Mouse (Mus musculus) embryonic facial prominence, embryonic 14.5 days (tissue): ENCODE measurements around the gene Rxra. TPM values are rescaled to one million over a fixed set of nuclear protein-coding genes. Genes with fewer than 3 reads are reported as not detected.

Experiments
- ATAC-seq: fragments of 200-750 bp; cut with Nextera tagmentation; 2 replicates; pipeline ENCODE4 v1.8.0; 2017; ENCODE audit warnings: low read depth, moderate number of reproducible peaks, moderate TSS enrichment
- DNase-seq: peaks from one replicate; pipeline ENCODE4 v3.0.0-alpha.2; 2015; ENCODE audit warnings: low spot score
- H3K27ac ChIP-seq: fragments of 300-500 bp; sonication (generic); replicated peaks from 2 replicates; pipeline ENCODE4 v1.5.1; 2014; ENCODE audit warnings: low read depth, mild to moderate bottlenecking, low read length, moderate library complexity
- H3K27me3 ChIP-seq: fragments of 300-500 bp; sonication (generic); replicated peaks from 2 replicates; pipeline ENCODE4 v1.6.1; 2014; ENCODE audit warnings: low read length; ENCODE audit not compliant: control insufficient read depth, insufficient read depth
- H3K36me3 ChIP-seq: fragments of 300-500 bp; sonication (generic); 2 replicates; pipeline ENCODE4 v1.6.1; 2014; ENCODE audit warnings: low read length, mixed read lengths; ENCODE audit not compliant: control insufficient read depth, insufficient read depth
- H3K4me1 ChIP-seq: fragments of 300-500 bp; sonication (generic); 2 replicates; pipeline ENCODE4 v1.6.1; 2014; ENCODE audit warnings: antibody characterized with exemption, low read length; ENCODE audit not compliant: control insufficient read depth, insufficient read depth
- H3K4me2 ChIP-seq: fragments of 300-500 bp; sonication (generic); 2 replicates; pipeline ENCODE4 v1.6.1; 2014; ENCODE audit warnings: low read depth, mild to moderate bottlenecking, low read length, moderate library complexity, mixed read lengths
- H3K4me3 ChIP-seq: fragments of 300-500 bp; sonication (generic); 2 replicates; pipeline ENCODE4 v1.5.1; 2014; ENCODE audit warnings: low read depth, mild to moderate bottlenecking, low read length
- H3K9ac ChIP-seq: fragments of 300-500 bp; sonication (generic); 2 replicates; pipeline ENCODE4 v1.6.1; 2014; ENCODE audit warnings: low read depth, mild to moderate bottlenecking, low read length, moderate library complexity, mixed read lengths
- H3K9me3 ChIP-seq: fragments of 300-500 bp; sonication (generic); 2 replicates; pipeline ENCODE4 v1.6.1; 2016; ENCODE audit warnings: low read length; ENCODE audit not compliant: control insufficient read depth
- WGBS: fragments of 180-500 bp; shearing (Covaris S2); extraction: QIAGEN DNeasy Blood & Tissue Kit; methylation state at CpG from one replicate; pipeline ENCODE4 v1.1.7; 2014; 5-methylcytosine and 5-hydroxymethylcytosine counted together
- polyA plus RNA-seq: library from polyadenylated mRNA; unstranded; fragments of >200 nt; fragmentation: Nextera tagmentation; extraction: Ambion mirVana; gene quantifications from 2 replicates; pipeline ENCODE4 v1.2.1, GENCODE M21; 2014

The Rxra gene
- polyA plus RNA-seq, 1 experiment from 2014 or later: 11.5 TPM

DNA sequence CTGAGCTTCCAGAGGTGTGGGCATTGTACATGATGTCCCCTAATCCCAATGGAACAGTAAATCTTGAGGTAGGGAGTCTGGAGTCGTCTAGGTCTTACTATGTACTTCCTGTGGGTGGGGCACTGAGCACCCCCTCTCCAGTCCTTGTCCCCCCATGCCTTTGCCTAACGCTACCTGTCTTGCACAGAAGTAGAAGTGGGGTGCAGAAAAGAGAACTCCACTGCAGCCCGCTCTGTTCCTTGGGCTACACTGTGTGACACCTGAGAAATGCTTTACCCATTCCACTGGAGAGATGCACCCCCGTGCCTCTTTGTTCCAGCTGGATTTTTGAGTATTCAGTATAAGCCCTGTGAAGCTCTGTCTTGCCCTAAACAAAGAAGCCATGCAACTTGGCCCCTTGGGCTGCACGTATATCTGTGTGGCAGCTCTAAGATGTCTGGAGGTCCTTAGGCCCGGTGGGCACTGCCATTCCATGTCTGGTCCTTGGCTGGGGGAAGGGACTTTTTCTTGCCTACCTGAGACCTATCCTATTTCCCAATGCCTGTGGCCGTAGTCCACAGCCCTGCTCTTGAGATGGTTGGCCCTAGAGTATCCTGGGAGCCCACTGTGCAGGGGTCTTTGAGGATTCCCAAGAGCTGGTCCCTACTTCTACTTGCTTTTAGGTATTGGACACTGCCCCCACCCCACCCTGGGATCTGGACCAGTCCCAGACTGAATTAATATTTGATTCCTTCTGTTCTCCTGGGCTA is 67.8 kb downstream of the Rxra start:
- H3K36me3 ChIP-seq: peaks cover 52% of the 10 kb centered on the region
- H3K27ac ChIP-seq: peak overlapping the region; percentile 81
- no peak overlapping the region for H3K9ac ChIP-seq
- H3K9me3 ChIP-seq: no peaks in the 10 kb centered on the region
- no peak overlapping the region for H3K4me2 ChIP-seq
- WGBS: 78% methylated on average over 7 of the region's 7 CpGs
- H3K4me1 ChIP-seq: peaks cover 51% of the 10 kb centered on the region
- no peak overlapping the region for H3K4me3 ChIP-seq
- no peaks in the 10 kb centered on the region for H3K27me3 ChIP-seq
- DNase-seq (no peak), ATAC-seq (no peak)

- Histone ChIP-seq H3K9me3 (no peaks in the 10 kb centered on the region), H3K36me3 (peaks cover 59% of the 10 kb centered on the region), H3K4me1 (peaks cover 45% of the 10 kb centered on the region), H3K9ac (peak overlapping the region; percentile 14; the same call in 1 of the 2 replicates), H3K27ac (peak overlapping the region; percentile 81), H3K4me3 (no peak overlapping the region), H3K27me3 (no peaks in the 10 kb centered on the region), H3K4me2 (no peak overlapping the region)
- 63% methylated on average over 13 of the region's 13 CpGs for WGBS
- ATAC-seq (peak; percentile 71), DNase-seq (peak; percentile 88)
Observed at GRCm38 (mm10) chr2:27744612-27745351, 68.5 kb downstream of the Rxra start.

DNA sequence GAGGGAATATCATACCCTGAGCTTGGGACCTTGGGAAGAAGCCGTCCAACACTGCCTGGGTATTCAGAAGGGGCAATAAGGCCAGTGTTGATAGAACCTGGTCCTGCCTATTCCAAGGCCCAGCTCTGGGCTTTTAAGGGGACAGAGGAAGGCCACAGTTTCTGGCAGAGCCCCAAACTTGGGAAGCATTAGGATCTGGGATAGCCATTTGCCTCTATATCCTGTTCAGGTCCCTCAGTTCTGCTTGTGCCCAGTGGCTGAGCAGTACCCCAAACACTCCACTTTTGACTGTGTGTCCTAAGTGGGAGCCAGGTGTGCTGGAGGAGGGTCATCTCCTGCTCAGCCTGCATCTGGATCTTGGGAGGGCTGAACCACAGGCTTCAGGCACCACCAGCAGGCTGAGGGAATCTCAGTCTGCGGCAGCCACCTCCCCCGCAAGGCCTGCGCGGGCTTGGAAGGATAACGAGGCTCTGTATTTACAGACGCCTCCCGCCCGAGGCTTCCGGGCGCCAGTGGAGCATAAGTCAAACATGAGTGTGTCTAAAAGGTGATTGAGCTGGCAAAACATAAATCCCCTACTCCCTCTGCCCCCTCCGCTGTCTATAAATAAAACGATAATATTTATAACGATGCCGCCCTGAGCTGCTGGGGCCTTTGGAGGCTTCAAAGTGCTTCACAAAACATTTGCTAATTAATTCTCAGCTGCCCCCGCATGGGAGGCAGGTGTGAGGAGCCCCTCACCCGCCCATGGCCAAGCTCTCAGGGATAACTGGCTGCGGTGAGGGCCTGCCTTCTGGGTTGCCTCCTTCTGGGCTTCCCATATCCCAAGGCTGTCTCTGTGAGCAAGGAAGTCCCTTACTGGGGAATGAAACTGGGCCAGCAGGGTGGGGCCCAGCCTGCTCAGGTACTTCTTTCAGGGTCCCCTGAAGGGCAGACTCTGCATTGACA is 69.7 kb downstream of the Rxra start:
- no peak overlapping the region for H3K4me2 ChIP-seq
- ATAC-seq (no peak), DNase-seq (peak; percentile 81)
- no peaks in the 10 kb centered on the region for H3K9me3 ChIP-seq
- no peak overlapping the region for H3K9ac ChIP-seq
- no peaks in the 10 kb centered on the region for H3K27me3 ChIP-seq
- H3K4me1 ChIP-seq: peaks cover 44% of the 10 kb centered on the region
- WGBS: 21% methylated on average over 18 of the region's 18 CpGs
- peak overlapping the region; percentile 81 for H3K27ac ChIP-seq
- H3K4me3 ChIP-seq: no peak overlapping the region
- H3K36me3 ChIP-seq: peaks cover 68% of the 10 kb centered on the region

DNA sequence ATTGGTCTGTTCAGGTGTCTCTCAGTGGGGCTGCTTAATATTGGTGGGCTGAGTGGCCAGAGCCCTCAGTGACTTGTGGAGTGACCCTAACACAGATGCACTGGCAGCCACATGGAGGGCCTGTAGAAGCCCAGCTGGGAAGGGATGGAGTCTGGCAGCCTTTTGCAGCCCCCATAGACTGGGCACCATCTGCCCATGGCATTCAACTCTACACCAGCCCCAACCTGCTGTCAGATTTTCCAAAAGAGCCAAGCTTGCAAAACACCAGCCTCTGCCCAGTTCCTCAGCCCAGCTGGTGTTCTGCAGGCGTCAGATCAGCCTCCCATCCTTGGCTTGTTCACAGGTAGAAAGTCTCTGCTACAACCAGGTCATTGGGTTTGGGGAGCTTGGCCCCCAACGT is 70.6 kb downstream of the Rxra start:
- no peak overlapping the region for H3K4me3 ChIP-seq
- DNase-seq: no peak
- H3K4me2 ChIP-seq: no peak overlapping the region
- no peak overlapping the region for H3K9ac ChIP-seq
- WGBS: 53% methylated on average over 2 of the region's 2 CpGs
- no peaks in the 10 kb centered on the region for H3K27me3 ChIP-seq
- H3K4me1 ChIP-seq: peaks cover 44% of the 10 kb centered on the region
- peak overlapping the region; percentile 81; the same call in 1 of the 2 replicates for H3K27ac ChIP-seq
- ATAC-seq: no peak
- peaks cover 68% of the 10 kb centered on the region for H3K36me3 ChIP-seq
- H3K9me3 ChIP-seq: no peaks in the 10 kb centered on the region

- Histone ChIP-seq H3K27me3 (no peaks in the 10 kb centered on the region), H3K4me1 (peaks cover 39% of the 10 kb centered on the region), H3K4me2 (no peak overlapping the region), H3K4me3 (no peak overlapping the region), H3K36me3 (peaks cover 70% of the 10 kb centered on the region), H3K9me3 (no peaks in the 10 kb centered on the region), H3K9ac (no peak overlapping the region), H3K27ac (no peak overlapping the region)
- DNase-seq (no peak), ATAC-seq (no peak)
- WGBS: 88% methylated on average over 11 of the region's 11 CpGs
Observed at GRCm38 (mm10) chr2:27748984-27749383, 72.7 kb downstream of the Rxra start.

DNA sequence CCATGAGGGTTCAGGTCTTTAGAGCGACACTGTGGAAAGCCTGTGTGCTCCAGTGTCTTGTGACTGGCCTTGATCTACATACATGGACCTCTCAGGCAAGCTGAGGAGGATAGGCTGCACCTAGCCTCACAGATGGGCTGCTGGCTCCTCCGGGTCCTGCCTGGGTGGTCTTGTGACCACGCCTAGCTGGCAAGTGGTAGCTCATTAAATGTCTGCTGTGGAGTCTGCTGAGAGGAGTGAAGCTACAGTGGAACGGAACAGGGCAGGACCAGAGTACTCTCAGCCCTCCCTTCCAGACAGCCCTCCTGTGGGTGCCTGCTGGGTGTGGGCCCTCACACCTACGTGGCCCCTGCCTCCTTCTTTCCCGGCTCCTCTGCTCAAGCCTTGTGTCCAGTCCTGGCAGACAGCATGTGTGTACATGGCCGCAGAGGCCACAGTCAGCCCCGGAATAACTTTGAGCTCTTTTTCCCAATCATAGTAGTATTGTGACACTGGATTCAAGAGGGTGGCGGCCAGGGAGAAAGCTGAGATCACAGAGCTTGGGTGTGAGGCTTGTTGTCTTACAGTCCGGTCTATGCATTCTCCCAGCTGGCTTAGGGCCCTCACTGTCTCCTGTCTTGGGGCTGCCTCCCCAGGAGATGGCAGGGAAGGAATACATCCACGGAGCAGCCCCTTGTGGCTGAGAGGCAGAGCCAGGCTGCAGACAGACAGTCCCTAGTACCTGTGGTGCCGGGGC is 74.3 kb downstream of the Rxra start:
- no peak overlapping the region for H3K4me2 ChIP-seq
- H3K27me3 ChIP-seq: no peaks in the 10 kb centered on the region
- H3K4me1 ChIP-seq: peaks cover 23% of the 10 kb centered on the region
- H3K27ac ChIP-seq: peak overlapping the region; percentile 46
- WGBS: 56% methylated on average over 12 of the region's 12 CpGs
- ATAC-seq: no peak
- no peaks in the 10 kb centered on the region for H3K9me3 ChIP-seq
- H3K9ac ChIP-seq: no peak overlapping the region
- H3K36me3 ChIP-seq: peaks cover 77% of the 10 kb centered on the region
- DNase-seq: no peak
- no peak overlapping the region for H3K4me3 ChIP-seq

GRCm38 (mm10) chr2:27751135-27751519 is 74.9 kb downstream of the Rxra start:
- Histone ChIP-seq H3K36me3 (peaks cover 83% of the 10 kb centered on the region), H3K4me1 (peaks cover 18% of the 10 kb centered on the region), H3K9ac (no peak overlapping the region), H3K27me3 (no peaks in the 10 kb centered on the region), H3K4me3 (no peak overlapping the region), H3K27ac (no peak overlapping the region; the same call in 1 of the 2 replicates), H3K9me3 (no peaks in the 10 kb centered on the region), H3K4me2 (no peak overlapping the region)
- ATAC-seq (no peak), DNase-seq (no peak)
- 60% methylated on average over 7 of the region's 7 CpGs for WGBS

DNA sequence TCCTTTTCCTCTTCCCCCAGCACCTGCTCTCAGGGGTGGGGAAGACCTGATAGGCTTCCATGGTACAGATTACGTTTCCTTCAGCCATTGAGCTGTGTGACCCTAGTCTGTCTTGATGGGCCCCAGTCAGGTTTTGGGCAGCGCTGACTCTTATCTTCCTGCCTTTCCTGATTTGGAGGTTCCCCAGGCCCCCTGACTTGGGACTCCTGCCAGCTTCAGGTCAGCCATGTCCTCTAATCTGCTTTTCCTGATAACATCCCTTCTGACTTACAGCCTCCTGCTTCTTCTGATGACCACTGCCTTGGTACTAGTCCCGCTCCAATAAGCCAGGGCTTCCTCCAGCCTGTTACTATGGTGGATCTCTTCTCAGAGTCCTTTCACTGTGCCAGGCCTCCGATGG is 75.6 kb downstream of the Rxra start:
- Histone ChIP-seq H3K4me3 (no peak overlapping the region), H3K36me3 (peaks cover 83% of the 10 kb centered on the region), H3K9ac (no peak overlapping the region), H3K9me3 (no peaks in the 10 kb centered on the region), H3K4me1 (peaks cover 14% of the 10 kb centered on the region), H3K27me3 (no peaks in the 10 kb centered on the region), H3K4me2 (no peak overlapping the region), H3K27ac (no peak overlapping the region)
- no peak for ATAC-seq
- 93% methylated on average over 4 of the region's 4 CpGs for WGBS
- DNase-seq: no peak
